22 mouse cellular contexts compared by ENCODE assay signal in the genomic region with DNA sequence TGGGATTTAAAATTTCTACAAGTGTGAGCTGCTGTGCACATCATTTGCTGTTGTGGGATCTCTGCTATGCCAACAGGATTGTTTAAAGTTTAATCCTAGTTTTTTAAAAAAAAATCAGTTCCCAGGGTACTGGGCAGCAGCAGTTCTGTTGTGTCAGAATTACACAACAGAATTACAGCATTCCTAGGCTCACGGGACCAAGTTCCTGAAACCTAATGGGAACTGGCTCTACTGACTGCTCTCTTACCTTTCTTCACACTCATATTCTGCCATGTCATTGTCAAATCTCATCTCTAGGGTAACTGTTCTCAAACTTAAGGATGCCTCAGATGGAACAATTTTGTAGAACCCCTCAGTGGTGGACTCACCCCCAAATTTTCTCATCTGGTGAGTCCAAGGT.
DNase-seq lines count a peak whose midpoint lies in the region; ATAC-seq and TF ChIP-seq lines count a peak whose summit lies in the region.
"Had no signal": no experiment of that assay in that cellular context is flagged by ENCODE, and none has a peak within 500 bp of the region (broad histone marks: within the 10 kb centered on the region; RNA-seq: fewer than 3 reads in every experiment).

No protein-coding gene starts in this region.

- intact Hi-C loops in heart, adult 2 months (cut with DNase I): no loop called here

- no peaks in the 10 kb centered on the region; the same call in 1 of the 2 replicates for H3K4me1 ChIP-seq in heart, adult 2 months (ENCODE audit: control insufficient read depth, insufficient read depth, low read length)
- no peaks in the 10 kb centered on the region for H3K4me1 ChIP-seq in lung, embryonic 16.5 days (replicated peaks; ENCODE audit: control insufficient read depth, insufficient read depth, low read length)
- peaks cover 13% of the 10 kb centered on the region; the same call in 1 of the 2 replicates for H3K4me1 ChIP-seq in brown adipose tissue, adult 24 weeks (ENCODE audit: control insufficient read depth, insufficient read depth, insufficient read length, low read length)
- no peaks in the 10 kb centered on the region for H3K4me1 ChIP-seq in stomach, postnatal 0 days (replicated peaks; ENCODE audit: control insufficient read depth, insufficient read depth)
- H3K4me1 ChIP-seq: limb, embryonic 10.5 days had no signal

- no peak overlapping the region for H3K27ac ChIP-seq in heart, adult 2 months
- peak overlapping the region; percentile 35 for H3K27ac ChIP-seq in lung, embryonic 16.5 days (ENCODE audit: low read length)
- peak overlapping the region; percentile 80 for H3K27ac ChIP-seq in brown adipose tissue, adult 24 weeks (replicated peaks; ENCODE audit: low read depth, low read length)
- H3K27ac ChIP-seq in stomach, postnatal 0 days (replicated peaks): 0 out of 2 replicates have a peak overlapping the region, but pooled peaks have one; percentile 18
- H3K27ac ChIP-seq: hindbrain, embryonic 13.5 days; limb, embryonic 10.5 days; liver, embryonic 14.5 days; midbrain, embryonic 10.5 days had no signal

- ATAC-seq in lung, embryonic 16.5 days (ENCODE audit: low read depth): no peak
- ATAC-seq in stomach, postnatal 0 days (ENCODE audit: low FRiP score, low TSS enrichment): no peak
- ATAC-seq: inflammation-experienced regulatory T-cells, adult 6 months had no signal

- TF ChIP-seq CTCF in heart, adult 2 months (IDR thresholded peaks at IDR 0.05): no peak
- TF ChIP-seq CTCF in stomach, postnatal 0 days (IDR thresholded peaks at IDR 0.05; ENCODE audit: low read depth): no peak

- H3K4me2 ChIP-seq in lung, embryonic 16.5 days (ENCODE audit: low read depth, low read length): no peak overlapping the region
- no peak overlapping the region for H3K4me2 ChIP-seq in stomach, postnatal 0 days (replicated peaks; ENCODE audit: low read depth)
- H3K4me2 ChIP-seq: heart, embryonic 12.5 days; hindbrain, embryonic 13.5 days had no signal

- H3K27me3 ChIP-seq in heart, adult 2 months (ENCODE audit: control insufficient read depth, insufficient read depth, low read length): no peaks in the 10 kb centered on the region
- H3K27me3 ChIP-seq in lung, embryonic 16.5 days (ENCODE audit: control insufficient read depth, insufficient read depth, low read depth, low read length): no peaks in the 10 kb centered on the region
- no peaks in the 10 kb centered on the region for H3K27me3 ChIP-seq in stomach, postnatal 0 days (ENCODE audit: control insufficient read depth, insufficient read depth, low read length)
- H3K27me3 ChIP-seq: CH12.LX; heart, embryonic 12.5 days; hindbrain, embryonic 13.5 days had no signal

- no peaks in the 10 kb centered on the region for H3K36me3 ChIP-seq in heart, adult 2 months (ENCODE audit: control insufficient read depth, insufficient read depth, low read length)
- H3K36me3 ChIP-seq in lung, embryonic 16.5 days (ENCODE audit: control insufficient read depth, insufficient read depth, low read length): no peaks in the 10 kb centered on the region
- no peaks in the 10 kb centered on the region for H3K36me3 ChIP-seq in stomach, postnatal 0 days (ENCODE audit: control insufficient read depth, insufficient read depth, low read length)
- H3K36me3 ChIP-seq: heart, embryonic 12.5 days; hindbrain, embryonic 13.5 days; limb, embryonic 10.5 days; midbrain, embryonic 10.5 days had no signal

- no peak for TF ChIP-seq POLR2A in heart, adult 2 months (IDR thresholded peaks at IDR 0.05; ENCODE audit: insufficient read depth, low read depth, low read length)

- no peaks in the 10 kb centered on the region for H3K9me3 ChIP-seq in lung, embryonic 16.5 days (ENCODE audit: control insufficient read depth, low read length)
- no peaks in the 10 kb centered on the region for H3K9me3 ChIP-seq in stomach, postnatal 0 days (ENCODE audit: control insufficient read depth, low read length)
- H3K9me3 ChIP-seq: heart, embryonic 12.5 days; hindbrain, embryonic 13.5 days; limb, embryonic 10.5 days; midbrain, embryonic 10.5 days had no signal

- no peak overlapping the region for H3K4me3 ChIP-seq in heart, adult 2 months
- no peak overlapping the region for H3K4me3 ChIP-seq in lung, embryonic 16.5 days (ENCODE audit: low read length)
- H3K4me3 ChIP-seq in brown adipose tissue, adult 24 weeks (ENCODE audit: insufficient read depth, low read depth, low read length): no peak overlapping the region
- H3K4me3 ChIP-seq in stomach, postnatal 0 days (ENCODE audit: low read depth, low read length): no peak overlapping the region
- H3K4me3 ChIP-seq: heart, embryonic 12.5 days; hindbrain, embryonic 13.5 days; limb, embryonic 10.5 days; midbrain, embryonic 10.5 days had no signal

- 82% methylated on average over 1 of the region's 1 CpGs for WGBS in heart, adult 2 months
- WGBS in lung, embryonic 16.5 days: 66% methylated on average over 1 of the region's 1 CpGs
- WGBS in stomach, postnatal 0 days: 72% methylated on average over 1 of the region's 1 CpGs

- DNase-seq in heart, adult 11 months: peak; percentile 39
- DNase-seq in heart, adult 2 months: no peak
- no peak for DNase-seq in lung, postnatal 10 days
- no peak for DNase-seq in stomach, postnatal 0 days (ENCODE audit: low spot score)
- no peak for DNase-seq in kidney, postnatal 25 days
- DNase-seq: cerebellum, adult 18-20 months; cerebellum, postnatal 25 days; embryo, embryonic 11 days; heart, postnatal 14 days; kidney, adult 8-10 months; retina, postnatal 1 day; right cerebral cortex, postnatal 4 days; thymus, postnatal 25 days had no signal

- no peak overlapping the region for H3K9ac ChIP-seq in heart, adult 2 months (ENCODE audit: low read depth, low read length)
- H3K9ac ChIP-seq in lung, embryonic 16.5 days (ENCODE audit: low read length): no peak overlapping the region
- H3K9ac ChIP-seq in stomach, postnatal 0 days (ENCODE audit: low read length): no peak overlapping the region
- H3K9ac ChIP-seq: heart, embryonic 12.5 days; hindbrain, embryonic 13.5 days; liver, embryonic 14.5 days had no signal

- TF ChIP-seq EP300 in heart, adult 2 months (IDR thresholded peaks at IDR 0.05; ENCODE audit: insufficient read depth, low read depth, low read length): no peak
- no peak for TF ChIP-seq EP300 in stomach, postnatal 0 days (optimal IDR thresholded peaks at IDR 0.05)

- no peaks in the 10 kb centered on the region for H3K79me2 ChIP-seq in heart, adult 2 months (replicated peaks; ENCODE audit: control insufficient read depth, insufficient read depth, low read length)
